Mouse (Mus musculus): ENCODE measurements around the gene Iqgap1. TPM values are rescaled to one million over a fixed set of nuclear protein-coding genes. Genes with fewer than 3 reads are reported as not detected.

Gene Iqgap1
- total and polyA plus RNA-seq, 3 experiments: 20.6 to 87.9 (median 58.8) TPM

GRCm38 (mm10) chr7:80719582-80719981 is 106.2 kb downstream of the Iqgap1 start:
- H3K4me1 ChIP-seq (ENCODE audit: control insufficient read depth in 1 of 2, insufficient read depth in 2 of 2, low read length in 2 of 2): peaks cover 0 to 9% of the 10 kb centered on the region in 2 experiments; a peak in 2 of 4 replicates
- no peaks in the 10 kb centered on the region for H3K9me3 ChIP-seq (replicated peaks; ENCODE audit: insufficient read depth, low read length)
- H3K36me3 ChIP-seq (ENCODE audit: control insufficient read depth in 1 of 2, insufficient read depth in 2 of 2, low read length in 2 of 2): peaks cover 5 to 9% of the 10 kb centered on the region in 2 experiments; a peak in 3 of 4 replicates
- DNase-seq (ENCODE audit: low read depth, low spot score): no peak
- H3K4me3 ChIP-seq (ENCODE audit: control insufficient read depth in 1 of 2, insufficient read depth in 1 of 2, low read depth in 2 of 2, low read length in 2 of 2): no peak overlapping the region
- no peaks in the 10 kb centered on the region for H3K79me2 ChIP-seq (ENCODE audit: control insufficient read depth, insufficient read depth, low read length, poor library complexity)
- no peak overlapping the region for H3K9ac ChIP-seq (ENCODE audit: control insufficient read depth, low read depth, low read length, poor library complexity, severe bottlenecking)
- H3K27me3 ChIP-seq (ENCODE audit: control insufficient read depth in 1 of 2, insufficient read depth in 2 of 2, low read length in 2 of 2): no peaks in the 10 kb centered on the region
- TF ChIP-seq NRF1 (IDR thresholded peaks at IDR 0.05; ENCODE audit: insufficient read depth, low read depth, low read length, poor library complexity, severe bottlenecking) (no peak), CHD1 (IDR thresholded peaks at IDR 0.05; ENCODE audit: low read depth, low read length) (no peak), CTCF (IDR thresholded peaks at IDR 0.05 in 2 of 3, conservative IDR thresholded peaks at IDR 0.05 in 1 of 3; ENCODE audit: control insufficient read depth in 1 of 3, insufficient read depth in 1 of 3, low read depth in 2 of 3, low read length in 3 of 3, poor library complexity in 1 of 3, severe bottlenecking in 1 of 3) (no peak), MAZ (IDR thresholded peaks at IDR 0.05; ENCODE audit: low read depth, low read length) (no peak), GATA1 (IDR thresholded peaks at IDR 0.05; ENCODE audit: low read depth, low read length) (no peak), E2F4 (IDR thresholded peaks at IDR 0.05; ENCODE audit: borderline replicate concordance, low read depth, low read length) (no peak), HCFC1 (IDR thresholded peaks at IDR 0.05; ENCODE audit: low read depth, low read length) (no peak), SMC3 (IDR thresholded peaks at IDR 0.05; ENCODE audit: low read depth, low read length) (no peak), POLR2AphosphoS2 (IDR thresholded peaks at IDR 0.05; ENCODE audit: low read length) (no peak), JUND (IDR thresholded peaks at IDR 0.05; ENCODE audit: low read depth, low read length) (no peak), ELF1 (IDR thresholded peaks at IDR 0.05; ENCODE audit: low read depth, low read length) (no peak)
- H3K27ac ChIP-seq (ENCODE audit: control insufficient read depth, low read depth, low read length): no peak overlapping the region

GRCm38 (mm10) chr7:80719038-80719437 is 106.7 kb downstream of the Iqgap1 start:
- Histone ChIP-seq H3K4me1 (ENCODE audit: control insufficient read depth in 1 of 2, insufficient read depth in 2 of 2, low read length in 2 of 2) (peaks cover 0 to 10% of the 10 kb centered on the region in 2 experiments; a peak in 2 of 4 replicates), H3K4me3 (ENCODE audit: control insufficient read depth in 1 of 2, insufficient read depth in 1 of 2, low read depth in 2 of 2, low read length in 2 of 2) (no peak overlapping the region), H3K9me3 (replicated peaks; ENCODE audit: insufficient read depth, low read length) (no peaks in the 10 kb centered on the region), H3K79me2 (ENCODE audit: control insufficient read depth, insufficient read depth, low read length, poor library complexity) (no peaks in the 10 kb centered on the region), H3K36me3 (ENCODE audit: control insufficient read depth in 1 of 2, insufficient read depth in 2 of 2, low read length in 2 of 2) (peaks cover 5 to 9% of the 10 kb centered on the region in 2 experiments; a peak in 3 of 4 replicates), H3K27me3 (ENCODE audit: control insufficient read depth in 1 of 2, insufficient read depth in 2 of 2, low read length in 2 of 2) (no peaks in the 10 kb centered on the region), H3K27ac (ENCODE audit: control insufficient read depth, low read depth, low read length) (no peak overlapping the region), H3K9ac (ENCODE audit: control insufficient read depth, low read depth, low read length, poor library complexity, severe bottlenecking) (no peak overlapping the region)
- DNase-seq (ENCODE audit: low read depth, low spot score): no peak
- no peak for TF ChIP-seq GATA1 (IDR thresholded peaks at IDR 0.05; ENCODE audit: low read depth, low read length)
- no peak for TF ChIP-seq POLR2AphosphoS5 (IDR thresholded peaks at IDR 0.05; ENCODE audit: borderline replicate concordance, low read depth, low read length)
- TF ChIP-seq MXI1 (IDR thresholded peaks at IDR 0.05; ENCODE audit: low read depth, low read length): no peak
- TF ChIP-seq MAZ (IDR thresholded peaks at IDR 0.05; ENCODE audit: low read depth, low read length): no peak
- no peak for TF ChIP-seq KAT2A (conservative IDR thresholded peaks at IDR 0.05; ENCODE audit: low read depth, low read length)
- no peak for TF ChIP-seq ZKSCAN1 (IDR thresholded peaks at IDR 0.05; ENCODE audit: low read depth, low read length)
- TF ChIP-seq JUND (IDR thresholded peaks at IDR 0.05; ENCODE audit: low read depth, low read length): no peak
- no peak for TF ChIP-seq POLR2AphosphoS2 (IDR thresholded peaks at IDR 0.05; ENCODE audit: low read length)
- TF ChIP-seq GABPA (IDR thresholded peaks at IDR 0.05; ENCODE audit: low read depth, low read length): no peak
- TF ChIP-seq USF2 (IDR thresholded peaks at IDR 0.05; ENCODE audit: borderline replicate concordance in 1 of 2, insufficient read depth in 1 of 2, low read depth in 1 of 2, low read length in 2 of 2): no peak
- TF ChIP-seq TBP (IDR thresholded peaks at IDR 0.05; ENCODE audit: low read depth, low read length): no peak
- TF ChIP-seq RAD21 (IDR thresholded peaks at IDR 0.05; ENCODE audit: low read depth, low read length): no peak
- no peak for TF ChIP-seq MAX (IDR thresholded peaks at IDR 0.05; ENCODE audit: low read length)
- TF ChIP-seq MYB (IDR thresholded peaks at IDR 0.05; ENCODE audit: low read depth, low read length): no peak
- TF ChIP-seq TAL1 (IDR thresholded peaks at IDR 0.05; ENCODE audit: low read length): no peak
- TF ChIP-seq ETS1 (IDR thresholded peaks at IDR 0.05; ENCODE audit: low read depth, low read length): no peak
- TF ChIP-seq MYC (IDR thresholded peaks at IDR 0.05; ENCODE audit: low read depth, low read length): no peak

Measured in MEL (cell line).